Mouse (Mus musculus): ENCODE measurements at regions not wholly inside any gene's neighbourhood (a gene's known extent, or its start where the extent isn't known, plus 50 kb on each side); places are given as distances from the start of the nearest gene placed in this dataset.

GRCm38 (mm10) chr2:61922496-61922895 lies 119.8 kb downstream of the Tbr1 start:
- no peak for DNase-seq (ENCODE audit: low spot score)

- DNase-seq (ENCODE audit: low spot score) = no peak
These were observed 108.0 kb upstream of the Slc4a10 start for GRCm38 (mm10) chr2:61938296-61938695.

- DNase-seq (ENCODE audit: low spot score) = no peak
These were observed 80.3 kb upstream of the Slc4a10 start for GRCm38 (mm10) chr2:61965916-61966315.

GRCm38 (mm10) chr2:61967724-61968123 lies 78.5 kb upstream of the Slc4a10 start:
- DNase-seq (ENCODE audit: low spot score) = no peak

GRCm38 (mm10) chr2:61970029-61970428 lies 76.2 kb upstream of the Slc4a10 start:
- DNase-seq (ENCODE audit: low spot score) = peak; percentile 37

GRCm38 (mm10) chr2:61984771-61985170 lies 61.5 kb upstream of the Slc4a10 start:
- DNase-seq (ENCODE audit: low spot score) = no peak

- DNase-seq (ENCODE audit: low spot score) = no peak
These were observed 59.2 kb upstream of the Slc4a10 start for GRCm38 (mm10) chr2:61986967-61987550.
